ENCODE assay signal across 12 mouse cellular contexts in genomic region chr5:125217426-125218170, GRCm38 (mm10). TPM values are rescaled to one million over a fixed set of nuclear protein-coding genes. Genes with fewer than 3 reads are reported as not detected.
A peak's percentile ranks its signal among the peaks of the same experiment; 100 is the strongest.
DNase-seq lines count a peak whose midpoint lies in the region; ATAC-seq and TF ChIP-seq lines count a peak whose summit lies in the region.
"Had no signal": no experiment of that assay in that cellular context is flagged by ENCODE, and none has a peak within 500 bp of the region (broad histone marks: within the 10 kb centered on the region; RNA-seq: fewer than 3 reads in every experiment).

No protein-coding gene starts in this region.

- H3K4me2 ChIP-seq in forebrain, postnatal 0 days (ENCODE audit: low read depth) = no peak overlapping the region
- no peak overlapping the region for H3K4me2 ChIP-seq in midbrain, embryonic 15.5 days
- H3K4me2 ChIP-seq: liver, embryonic 13.5 days had no signal

- no peak for ATAC-seq in forebrain, postnatal 0 days
- ATAC-seq in midbrain, embryonic 15.5 days (replicated peaks) = no peak

- WGBS in forebrain, postnatal 0 days = 47% methylated on average over 9 of the region's 9 CpGs
- 40% methylated on average over 9 of the region's 9 CpGs for WGBS in midbrain, embryonic 15.5 days

- H3K36me3 ChIP-seq in forebrain, postnatal 0 days (ENCODE audit: insufficient read depth) = no peaks in the 10 kb centered on the region
- H3K36me3 ChIP-seq in midbrain, embryonic 15.5 days (replicated peaks) = no peaks in the 10 kb centered on the region
- H3K36me3 ChIP-seq: heart, embryonic 10.5 days; liver, embryonic 13.5 days had no signal

- H3K9ac ChIP-seq in forebrain, postnatal 0 days = no peak overlapping the region
- no peak overlapping the region for H3K9ac ChIP-seq in midbrain, embryonic 15.5 days
- H3K9ac ChIP-seq: liver, embryonic 13.5 days had no signal

- H3K4me1 ChIP-seq in forebrain, postnatal 0 days (ENCODE audit: insufficient read depth) = peaks cover 11% of the 10 kb centered on the region
- H3K4me1 ChIP-seq in midbrain, embryonic 15.5 days = peaks cover 23% of the 10 kb centered on the region

- H3K27ac ChIP-seq in forebrain, postnatal 0 days (ENCODE audit: low read depth, low read length) = 0 out of 2 replicates have a peak overlapping the region, but pooled peaks have one; percentile 21
- peak overlapping the region; percentile 49 for H3K27ac ChIP-seq in midbrain, embryonic 15.5 days
- H3K27ac ChIP-seq: heart, embryonic 10.5 days; liver, embryonic 13.5 days had no signal

- no peaks in the 10 kb centered on the region for H3K9me3 ChIP-seq in forebrain, postnatal 0 days (ENCODE audit: low read length)
- no peaks in the 10 kb centered on the region for H3K9me3 ChIP-seq in midbrain, embryonic 15.5 days
- H3K9me3 ChIP-seq: heart, embryonic 10.5 days; liver, embryonic 13.5 days had no signal

- H3K4me3 ChIP-seq in forebrain, postnatal 0 days (ENCODE audit: low read depth, low read length) = no peak overlapping the region
- H3K4me3 ChIP-seq in midbrain, embryonic 15.5 days = no peak overlapping the region
- H3K4me3 ChIP-seq: heart, embryonic 10.5 days; liver, embryonic 13.5 days had no signal

- H3K27me3 ChIP-seq in forebrain, postnatal 0 days (ENCODE audit: insufficient read depth, low read length) = no peaks in the 10 kb centered on the region
- no peaks in the 10 kb centered on the region for H3K27me3 ChIP-seq in midbrain, embryonic 15.5 days (replicated peaks)

- no peak for TF ChIP-seq CTCF in forebrain, postnatal 0 days (IDR thresholded peaks at IDR 0.05; ENCODE audit: low read depth)

- peak; percentile 34 for DNase-seq in embryo, embryonic 11 days
- DNase-seq in embryo, embryonic 9.5 days (ENCODE audit: extremely low spot score) = no peak
- peak; percentile 54 for DNase-seq in brain, adult 2 months (ENCODE audit: low read depth, low spot score)
- DNase-seq in forebrain, postnatal 0 days = no peak
- no peak for DNase-seq in right cerebral cortex, postnatal 25 days
- no peak for DNase-seq in layer of hippocampus, adult 9-11 months
- no peak for DNase-seq in thymus, postnatal 36 days
- DNase-seq: liver, embryonic 13.5 days; lung, postnatal 4 days; spleen, adult 18-20 months had no signal

RNA-seq across cellular contexts. Expression of gene Ncor2, which starts 38.6 kb away (rescaled TPM):
- total RNA-seq in forebrain, postnatal 0 days (2014; rRNA removed) = 12.7 and 13.4 TPM in 2 replicates
- polyA plus RNA-seq in forebrain, postnatal 0 days (2015; fragmentation: Nextera tagmentation; extraction: Ambion mirVana) = 11.6 and 16.8 TPM in 2 replicates
- 25.6 and 27.6 TPM in 2 replicates for polyA plus RNA-seq in midbrain, embryonic 15.5 days (2015; fragmentation: Nextera tagmentation; extraction: Ambion mirVana)

Comparison
In these comparisons a context has a peak if more than half of its experiments do, and no peak if none do; other contexts are left out.
1. DNase-seq: peak in embryo, embryonic 11 days (single experiment) and brain, adult 2 months (single experiment); none in embryo, embryonic 9.5 days (single experiment), forebrain, postnatal 0 days (single experiment), right cerebral cortex, postnatal 25 days (single experiment), layer of hippocampus, adult 9-11 months (single experiment) and thymus, postnatal 36 days (0 of 2).